Mouse (Mus musculus) midbrain, embryonic 12.5 days (tissue): ENCODE results near the gene Atp5e. TPM values are rescaled to one million over a fixed set of nuclear protein-coding genes. Genes with fewer than 3 reads are reported as not detected.
A peak's percentile ranks its signal among the peaks of the same experiment; 100 is the strongest.

Experiments used
- ATAC-seq: fragments of 200-750 bp; cut with Nextera tagmentation; 2 replicates; pipeline ENCODE4 v1.8.0; 2017; ENCODE audit warnings: low read depth, moderate TSS enrichment, moderate library complexity; ENCODE audit not compliant: low FRiP score
- H3K27ac ChIP-seq: fragments of 300-500 bp; sonication (generic); replicated peaks from 2 replicates; pipeline ENCODE4 v1.5.1; 2016; ENCODE audit warnings: mild to moderate bottlenecking
- H3K27me3 ChIP-seq: fragments of 300-500 bp; sonication (generic); 2 replicates; pipeline ENCODE4 v1.6.1; 2016; ENCODE audit warnings: mild to moderate bottlenecking
- H3K36me3 ChIP-seq: fragments of 300-500 bp; sonication (generic); 2 replicates; pipeline ENCODE4 v1.6.1; 2016
- H3K4me1 ChIP-seq: fragments of 300-500 bp; sonication (generic); 2 replicates; pipeline ENCODE4 v1.6.1; 2016
- H3K4me2 ChIP-seq: fragments of 300-500 bp; sonication (generic); replicated peaks from 2 replicates; pipeline ENCODE4 v1.6.1; 2016; ENCODE audit warnings: mild to moderate bottlenecking, moderate library complexity
- H3K4me3 ChIP-seq: fragments of 300-500 bp; sonication (generic); 2 replicates; pipeline ENCODE4 v1.5.1; 2016; ENCODE audit warnings: mild to moderate bottlenecking
- H3K9ac ChIP-seq: fragments of 300-500 bp; sonication (generic); replicated peaks from 2 replicates; pipeline ENCODE4 v1.6.1; 2016; ENCODE audit warnings: mild to moderate bottlenecking, moderate library complexity
- H3K9me3 ChIP-seq: fragments of 300-500 bp; sonication (generic); 2 replicates; pipeline ENCODE4 v1.6.1; 2016; ENCODE audit warnings: mild to moderate bottlenecking
- WGBS: fragments of 180-500 bp; shearing (Covaris S2); methylation state at CpG from one replicate; pipeline ENCODE4 v1.1.7; 2016; 5-methylcytosine and 5-hydroxymethylcytosine counted together
- polyA plus RNA-seq: library from polyadenylated mRNA; unstranded; fragments of >200 nt; fragmentation: Nextera tagmentation; extraction: Ambion mirVana; gene quantifications from 2 replicates; pipeline ENCODE4 v1.2.1, GENCODE M21; 2016

Atp5e gene
- polyA plus RNA-seq, 1 experiment from 2014 or later: 754 TPM

GRCm38 (mm10) chr2:174436076-174436701, 27.7 kb downstream of the Atp5e start:
- H3K4me2 ChIP-seq: no peak overlapping the region
- H3K4me1 ChIP-seq: peaks cover 20% of the 10 kb centered on the region
- no peak overlapping the region for H3K27ac ChIP-seq
- H3K27me3 ChIP-seq: no peaks in the 10 kb centered on the region
- no peak for ATAC-seq
- H3K9ac ChIP-seq: no peak overlapping the region
- no peak overlapping the region for H3K4me3 ChIP-seq
- H3K36me3 ChIP-seq: 0 out of 2 replicates have a peak, but pooled peaks cover 13% of the 10 kb centered on the region
- 91% methylated on average over 26 of the region's 26 CpGs for whole genome bisulfite sequencing
- no peaks in the 10 kb centered on the region for H3K9me3 ChIP-seq

GRCm38 (mm10) chr2:174434943-174435342, 29.0 kb downstream of the Atp5e start:
- Histone ChIP-seq H3K9ac (no peak overlapping the region), H3K27me3 (no peaks in the 10 kb centered on the region), H3K27ac (no peak overlapping the region), H3K4me3 (no peak overlapping the region), H3K4me2 (no peak overlapping the region), H3K4me1 (peaks cover 20% of the 10 kb centered on the region), H3K9me3 (no peaks in the 10 kb centered on the region), H3K36me3 (0 out of 2 replicates have a peak, but pooled peaks cover 13% of the 10 kb centered on the region)
- ATAC-seq: no peak
- WGBS: 96% methylated on average over 9 of the region's 9 CpGs

GRCm38 (mm10) chr2:174428996-174429591, 34.8 kb downstream of the Atp5e start:
- H3K4me2 ChIP-seq: no peak overlapping the region
- no peaks in the 10 kb centered on the region for H3K27me3 ChIP-seq
- H3K9me3 ChIP-seq: no peaks in the 10 kb centered on the region
- no peak overlapping the region for H3K9ac ChIP-seq
- no peak overlapping the region for H3K27ac ChIP-seq
- H3K4me3 ChIP-seq: no peak overlapping the region
- ATAC-seq: peak; percentile 53
- WGBS: 77% methylated on average over 10 of the region's 10 CpGs
- peaks cover 8% of the 10 kb centered on the region; the same call in 1 of the 2 replicates for H3K4me1 ChIP-seq
- H3K36me3 ChIP-seq: peaks cover 65% of the 10 kb centered on the region

- Histone ChIP-seq H3K4me2 (no peak overlapping the region), H3K9ac (no peak overlapping the region), H3K36me3 (peaks cover 68% of the 10 kb centered on the region), H3K9me3 (no peaks in the 10 kb centered on the region), H3K4me1 (peaks cover 8% of the 10 kb centered on the region; the same call in 1 of the 2 replicates), H3K27me3 (no peaks in the 10 kb centered on the region), H3K27ac (no peak overlapping the region), H3K4me3 (no peak overlapping the region)
- WGBS: 73% methylated on average over 18 of the region's 18 CpGs
- ATAC-seq: no peak
Observed at GRCm38 (mm10) chr2:174428076-174428835, 35.6 kb downstream of the Atp5e start.

GRCm38 (mm10) chr2:174426856-174427255, 37.0 kb downstream of the Atp5e start:
- no peak overlapping the region for H3K27ac ChIP-seq
- ATAC-seq: no peak
- H3K36me3 ChIP-seq: peaks cover 74% of the 10 kb centered on the region
- H3K9me3 ChIP-seq: no peaks in the 10 kb centered on the region
- H3K27me3 ChIP-seq: no peaks in the 10 kb centered on the region
- no peak overlapping the region for H3K4me2 ChIP-seq
- no peak overlapping the region for H3K4me3 ChIP-seq
- H3K4me1 ChIP-seq: peaks cover 8% of the 10 kb centered on the region; the same call in 1 of the 2 replicates
- no peak overlapping the region for H3K9ac ChIP-seq
- WGBS: 94% methylated on average over 12 of the region's 12 CpGs

- no peak overlapping the region for H3K27ac ChIP-seq
Observed at GRCm38 (mm10) chr2:174424301-174425085, 39.4 kb downstream of the Atp5e start.

GRCm38 (mm10) chr2:174421107-174421506, 42.8 kb downstream of the Atp5e start:
- WGBS: 92% methylated on average over 6 of the region's 6 CpGs
- Histone ChIP-seq H3K4me3 (no peak overlapping the region), H3K27me3 (no peaks in the 10 kb centered on the region), H3K4me1 (peaks cover 12% of the 10 kb centered on the region), H3K9me3 (no peaks in the 10 kb centered on the region), H3K4me2 (no peak overlapping the region), H3K9ac (no peak overlapping the region), H3K36me3 (peaks cover 66% of the 10 kb centered on the region), H3K27ac (no peak overlapping the region)
- no peak for ATAC-seq

More at GRCm38 (mm10) chr2:174424301-174425085, 39.4 kb downstream of the Atp5e start:
- no peaks in the 10 kb centered on the region for H3K27me3 ChIP-seq
- H3K4me3 ChIP-seq: no peak overlapping the region
- no peaks in the 10 kb centered on the region for H3K9me3 ChIP-seq
- ATAC-seq: no peak
- H3K4me2 ChIP-seq: no peak overlapping the region
- H3K9ac ChIP-seq: no peak overlapping the region
- peaks cover 96% of the 10 kb centered on the region for H3K36me3 ChIP-seq
- peaks cover 7% of the 10 kb centered on the region; the same call in 1 of the 2 replicates for H3K4me1 ChIP-seq
- WGBS: 96% methylated on average over 11 of the region's 11 CpGs

- peaks cover 13% of the 10 kb centered on the region for H3K4me1 ChIP-seq
- WGBS: under 1% methylated on average over 40 of the region's 40 CpGs
- 0 out of 2 replicates have a peak, but pooled peaks cover 3% of the 10 kb centered on the region for H3K27me3 ChIP-seq
- ATAC-seq: peak; percentile 95
- H3K9me3 ChIP-seq: no peaks in the 10 kb centered on the region
- H3K4me3 ChIP-seq: peak within 1 kb of the TSS; percentile 89
- H3K36me3 ChIP-seq: peaks cover 15% of the 10 kb centered on the region
- H3K4me2 ChIP-seq: peak within 1 kb of the TSS; percentile 77
- H3K27ac ChIP-seq: no peak within 1 kb of the TSS
- H3K9ac ChIP-seq: peak within 1 kb of the TSS; percentile 83
Observed at GRCm38 (mm10) chr2:174415731-174416310, 48.1 kb downstream of the Atp5e start, which contains the start of gene Nelfcd. Gene Nelfcd (plus strand): TSS chr2:174415804.

- Histone ChIP-seq H3K4me2 (peak overlapping the region; percentile 77), H3K36me3 (peaks cover 9% of the 10 kb centered on the region; the same call in 1 of the 2 replicates), H3K9ac (no peak overlapping the region), H3K27me3 (0 out of 2 replicates have a peak, but pooled peaks cover 3% of the 10 kb centered on the region), H3K4me3 (peak overlapping the region; percentile 89), H3K9me3 (no peaks in the 10 kb centered on the region), H3K27ac (no peak overlapping the region), H3K4me1 (peaks cover 13% of the 10 kb centered on the region)
- ATAC-seq: no peak
- WGBS: 50% methylated on average over 16 of the region's 18 CpGs
Observed at GRCm38 (mm10) chr2:174415001-174415730, 48.7 kb downstream of the Atp5e start.

GRCm38 (mm10) chr2:174413127-174413526, 50.8 kb downstream of the Atp5e start:
- Histone ChIP-seq H3K36me3 (no peaks in the 10 kb centered on the region), H3K9ac (no peak overlapping the region), H3K27ac (no peak overlapping the region), H3K27me3 (0 out of 2 replicates have a peak, but pooled peaks cover 3% of the 10 kb centered on the region), H3K4me1 (peaks cover 13% of the 10 kb centered on the region), H3K4me3 (no peak overlapping the region), H3K4me2 (no peak overlapping the region), H3K9me3 (no peaks in the 10 kb centered on the region)
- 74% methylated on average over 7 of the region's 7 CpGs for WGBS
- ATAC-seq: no peak
